Mouse (Mus musculus) stomach, embryonic 15.5 days (tissue): ENCODE results near the gene Sphk1. TPM values are rescaled to one million over a fixed set of nuclear protein-coding genes. Genes with fewer than 3 reads are reported as not detected.
"Not testable (repeated sequence)": the region's sequence is repeated elsewhere in the genome, so short reads cannot be mapped to it uniquely, and the experiment has no call there.

ENCODE experiments used
- ATAC-seq: fragments of 200-750 bp; cut with Nextera tagmentation; 2 replicates; pipeline ENCODE4 v1.8.0; 2017; ENCODE audit warnings: low read depth, moderate number of reproducible peaks, moderate TSS enrichment; ENCODE audit not compliant: insufficient read depth, low FRiP score
- H3K27ac ChIP-seq: fragments of 300-500 bp; sonication (generic); 2 replicates; pipeline ENCODE4 v1.5.1; 2015; ENCODE audit warnings: mild to moderate bottlenecking, inconsistent platforms
- H3K27me3 ChIP-seq: fragments of 300-500 bp; sonication (generic); replicated peaks from 2 replicates; pipeline ENCODE4 v1.6.1; 2015; ENCODE audit warnings: inconsistent platforms
- H3K36me3 ChIP-seq: fragments of 300-500 bp; sonication (generic); 2 replicates; pipeline ENCODE4 v1.6.1; 2015; ENCODE audit warnings: inconsistent platforms
- H3K4me1 ChIP-seq: fragments of 300-500 bp; sonication (generic); 2 replicates; pipeline ENCODE4 v1.6.1; 2015; ENCODE audit warnings: inconsistent platforms
- H3K4me2 ChIP-seq: fragments of 300-500 bp; sonication (generic); 2 replicates; pipeline ENCODE4 v1.6.1; 2015; ENCODE audit warnings: mild to moderate bottlenecking, inconsistent platforms
- H3K4me3 ChIP-seq: fragments of 300-500 bp; sonication (generic); replicated peaks from 2 replicates; pipeline ENCODE4 v1.5.1; 2015; ENCODE audit warnings: inconsistent platforms
- H3K9ac ChIP-seq: fragments of 300-500 bp; sonication (generic); 2 replicates; pipeline ENCODE4 v1.6.1; 2015; ENCODE audit warnings: inconsistent platforms
- H3K9me3 ChIP-seq: fragments of 300-500 bp; sonication (generic); 2 replicates; pipeline ENCODE4 v1.6.1; 2016; ENCODE audit warnings: inconsistent platforms
- WGBS: fragments of 180-500 bp; shearing (Covaris S2); methylation state at CpG from one replicate; pipeline ENCODE4 v1.1.7; 2015; 5-methylcytosine and 5-hydroxymethylcytosine counted together
- polyA plus RNA-seq: library from polyadenylated mRNA; unstranded; fragments of >200 nt; fragmentation: Nextera tagmentation; extraction: Ambion mirVana; gene quantifications from 2 replicates; pipeline ENCODE4 v1.2.1, GENCODE M21; 2015

The Sphk1 gene
- 15.3 and 20.7 TPM in 2 replicates for polyA plus RNA-seq

GRCm38 (mm10) chr11:116530187-116531147 lies at the start of gene Sphk1:
Sphk1 (plus strand) TSS chr11:116530925.
- WGBS = 38% methylated on average over 11 of the region's 11 CpGs
- peak within 1 kb of the TSS; percentile 69 for H3K27ac ChIP-seq
- peaks cover 10% of the 10 kb centered on the region; the same call in 1 of the 2 replicates for H3K27me3 ChIP-seq
- peak within 1 kb of the TSS; percentile 91 for H3K4me2 ChIP-seq
- peak within 1 kb of the TSS; percentile 14 for H3K9ac ChIP-seq
- peak within 1 kb of the TSS; percentile 59 for H3K4me3 ChIP-seq
- H3K9me3 ChIP-seq = no peaks in the 10 kb centered on the region
- no peaks in the 10 kb centered on the region for H3K36me3 ChIP-seq
- no peak for ATAC-seq
- peaks cover 29% of the 10 kb centered on the region for H3K4me1 ChIP-seq

GRCm38 (mm10) chr11:116480975-116481374 lies 49.8 kb upstream of the Sphk1 start:
- 94% methylated on average over 8 of the region's 8 CpGs for WGBS
- Histone ChIP-seq H3K36me3 (peaks cover 52% of the 10 kb centered on the region), H3K27me3 (no peaks in the 10 kb centered on the region), H3K27ac (no peak overlapping the region), H3K4me2 (no peak overlapping the region), H3K9ac (no peak overlapping the region), H3K4me1 (no peaks in the 10 kb centered on the region; the same call in 1 of the 2 replicates), H3K9me3 (no peaks in the 10 kb centered on the region), H3K4me3 (no peak overlapping the region)
- ATAC-seq = no peak

GRCm38 (mm10) chr11:116481776-116482175 lies 48.9 kb upstream of the Sphk1 start:
- H3K4me2 ChIP-seq = no peak overlapping the region
- H3K27me3 ChIP-seq = no peaks in the 10 kb centered on the region
- H3K4me3 ChIP-seq = no peak overlapping the region
- no peak overlapping the region for H3K9ac ChIP-seq
- H3K27ac ChIP-seq = no peak overlapping the region
- H3K9me3 ChIP-seq = no peaks in the 10 kb centered on the region
- no peaks in the 10 kb centered on the region; the same call in 1 of the 2 replicates for H3K4me1 ChIP-seq
- no peak for ATAC-seq
- 91% methylated on average over 7 of the region's 7 CpGs for WGBS
- H3K36me3 ChIP-seq = peaks cover 55% of the 10 kb centered on the region

GRCm38 (mm10) chr11:116484261-116484660 lies 46.5 kb upstream of the Sphk1 start:
- Histone ChIP-seq H3K9ac (no peak overlapping the region), H3K4me1 (peaks cover 2% of the 10 kb centered on the region; the same call in 1 of the 2 replicates), H3K27ac (no peak overlapping the region), H3K36me3 (peaks cover 41% of the 10 kb centered on the region), H3K4me3 (no peak overlapping the region), H3K9me3 (no peaks in the 10 kb centered on the region), H3K4me2 (no peak overlapping the region), H3K27me3 (no peaks in the 10 kb centered on the region)
- ATAC-seq = no peak
- 80% methylated on average over 8 of the region's 8 CpGs for WGBS

- no peak for ATAC-seq
- no peak overlapping the region for H3K4me3 ChIP-seq
- H3K9me3 ChIP-seq = no peaks in the 10 kb centered on the region
- H3K9ac ChIP-seq = no peak overlapping the region
- no peak overlapping the region for H3K4me2 ChIP-seq
- H3K4me1 ChIP-seq = peaks cover 12% of the 10 kb centered on the region
- H3K27me3 ChIP-seq = no peaks in the 10 kb centered on the region
- no peak overlapping the region for H3K27ac ChIP-seq
- H3K36me3 ChIP-seq = peaks cover 27% of the 10 kb centered on the region; the same call in 1 of the 2 replicates
These were observed 42.5 kb upstream of the Sphk1 start for GRCm38 (mm10) chr11:116488207-116488606.

- peak overlapping the region; percentile 93; the same call in 1 of the 2 replicates for H3K27ac ChIP-seq
These were observed 41.9 kb upstream of the Sphk1 start for GRCm38 (mm10) chr11:116488693-116489375.

GRCm38 (mm10) chr11:116489771-116490231 lies 40.9 kb upstream of the Sphk1 start:
- Histone ChIP-seq H3K27me3 (no peaks in the 10 kb centered on the region), H3K4me1 (peaks cover 20% of the 10 kb centered on the region), H3K4me2 (peak overlapping the region; percentile 61), H3K4me3 (peak overlapping the region; percentile 93), H3K9ac (peak overlapping the region; percentile 77), H3K27ac (peak overlapping the region; percentile 93), H3K36me3 (peaks cover 18% of the 10 kb centered on the region; the same call in 1 of the 2 replicates), H3K9me3 (no peaks in the 10 kb centered on the region)
- under 1% methylated on average over 39 of the region's 39 CpGs for WGBS
- ATAC-seq = peak; percentile 20

More at GRCm38 (mm10) chr11:116488693-116489375, 41.9 kb upstream of the Sphk1 start:
- Histone ChIP-seq H3K36me3 (peaks cover 24% of the 10 kb centered on the region; the same call in 1 of the 2 replicates), H3K27me3 (no peaks in the 10 kb centered on the region), H3K4me3 (peak overlapping the region; percentile 93), H3K4me2 (peak overlapping the region; percentile 61), H3K9me3 (no peaks in the 10 kb centered on the region), H3K4me1 (peaks cover 12% of the 10 kb centered on the region), H3K9ac (peak overlapping the region; percentile 77; the same call in 1 of the 2 replicates)
- ATAC-seq = no peak
- WGBS = 68% methylated on average over 14 of the region's 14 CpGs

GRCm38 (mm10) chr11:116490232-116491107 lies 40.3 kb upstream of the Sphk1 start:
- WGBS = under 1% methylated on average over 62 of the region's 62 CpGs
- ATAC-seq = peak; percentile 84
- Histone ChIP-seq H3K9ac (peak overlapping the region; percentile 77), H3K9me3 (no peaks in the 10 kb centered on the region), H3K36me3 (peaks cover 11% of the 10 kb centered on the region; the same call in 1 of the 2 replicates), H3K4me2 (peak overlapping the region; percentile 61), H3K4me1 (peaks cover 26% of the 10 kb centered on the region), H3K4me3 (peak overlapping the region; percentile 93), H3K27ac (peak overlapping the region; percentile 93), H3K27me3 (no peaks in the 10 kb centered on the region)

- Histone ChIP-seq H3K36me3 (0 out of 2 replicates have a peak, but pooled peaks cover 3% of the 10 kb centered on the region), H3K4me1 (peaks cover 26% of the 10 kb centered on the region), H3K4me3 (no peak overlapping the region), H3K27ac (peak overlapping the region; percentile 93), H3K4me2 (peak overlapping the region; percentile 61), H3K27me3 (no peaks in the 10 kb centered on the region), H3K9me3 (no peaks in the 10 kb centered on the region), H3K9ac (no peak overlapping the region)
- no peak for ATAC-seq
- WGBS = 60% methylated on average over 6 of the region's 6 CpGs
These were observed 39.4 kb upstream of the Sphk1 start for GRCm38 (mm10) chr11:116491338-116491737.

- H3K4me1 ChIP-seq = peaks cover 26% of the 10 kb centered on the region
- not testable (repeated sequence) for H3K27me3 ChIP-seq, H3K4me2 ChIP-seq, H3K4me3 ChIP-seq, ATAC-seq, H3K9me3 ChIP-seq, H3K27ac ChIP-seq, H3K9ac ChIP-seq, H3K36me3 ChIP-seq
- 69% methylated on average over 1 of the region's 1 CpGs for WGBS
These were observed 38.2 kb upstream of the Sphk1 start for GRCm38 (mm10) chr11:116492507-116492906.

- Histone ChIP-seq H3K27me3 (no peaks in the 10 kb centered on the region), H3K4me3 (no peak overlapping the region), H3K9me3 (no peaks in the 10 kb centered on the region), H3K9ac (no peak overlapping the region), H3K36me3 (no peaks in the 10 kb centered on the region), H3K4me1 (peaks cover 26% of the 10 kb centered on the region), H3K4me2 (peak overlapping the region; percentile 19; the same call in 1 of the 2 replicates), H3K27ac (peak overlapping the region; percentile 93; the same call in 1 of the 2 replicates)
- WGBS = 57% methylated on average over 5 of the region's 5 CpGs
- no peak for ATAC-seq
These were observed 37.5 kb upstream of the Sphk1 start for GRCm38 (mm10) chr11:116493191-116493590.
